Mouse (Mus musculus) NIH3T3 (cell line): ENCODE measurements around the gene Prkg1.
A peak's percentile ranks its signal among the peaks of the same experiment; 100 is the strongest.
"Not testable (repeated sequence)": the region's sequence is repeated elsewhere in the genome, so short reads cannot be mapped to it uniquely, and the experiment has no call there.

Experiments
- DNase-seq: peaks from one replicate; pipeline ENCODE4 v3.0.0-alpha.2; 2012; ENCODE audit warnings: low read depth

Gene Prkg1

GRCm38 (mm10) chr19:31426142-31426541 is 338.7 kb downstream of the Prkg1 start:
- no peak for DNase-seq

GRCm38 (mm10) chr19:31425199-31425598 is 339.6 kb downstream of the Prkg1 start:
- DNase-seq, result no peak

- DNase-seq, result no peak
Observed at GRCm38 (mm10) chr19:31424319-31424718, 340.5 kb downstream of the Prkg1 start.

- DNase-seq, result no peak
Observed at GRCm38 (mm10) chr19:31413571-31413970, 351.3 kb downstream of the Prkg1 start.

- no peak for DNase-seq
Observed at GRCm38 (mm10) chr19:31396096-31396495, 368.7 kb downstream of the Prkg1 start.

- peak; percentile 87 for DNase-seq
Observed at GRCm38 (mm10) chr19:31385353-31385752, 379.5 kb downstream of the Prkg1 start.

GRCm38 (mm10) chr19:31383881-31384280 is 381.0 kb downstream of the Prkg1 start:
- no peak for DNase-seq

- DNase-seq, result peak; percentile 75
Observed at GRCm38 (mm10) chr19:31370106-31370505, 394.7 kb downstream of the Prkg1 start.

GRCm38 (mm10) chr19:31369116-31369515 is 395.7 kb downstream of the Prkg1 start:
- DNase-seq, result no peak

- no peak for DNase-seq
Observed at GRCm38 (mm10) chr19:31362051-31362450, 402.8 kb downstream of the Prkg1 start.

GRCm38 (mm10) chr19:31361575-31361974 is 403.3 kb downstream of the Prkg1 start:
- DNase-seq, result no peak

GRCm38 (mm10) chr19:31361161-31361560 is 403.7 kb downstream of the Prkg1 start:
- DNase-seq, result peak; percentile 92

GRCm38 (mm10) chr19:31354959-31355358 is 409.9 kb downstream of the Prkg1 start:
- DNase-seq, result peak; percentile 92

GRCm38 (mm10) chr19:31352784-31353183 is 412.0 kb downstream of the Prkg1 start:
- not testable (repeated sequence) for DNase-seq

GRCm38 (mm10) chr19:31351796-31352195 is 413.0 kb downstream of the Prkg1 start:
- DNase-seq, result no peak

- peak; percentile 79 for DNase-seq
Observed at GRCm38 (mm10) chr19:31342150-31342549, 422.7 kb downstream of the Prkg1 start.

- DNase-seq, result peak; percentile 68
Observed at GRCm38 (mm10) chr19:31340898-31341297, 423.9 kb downstream of the Prkg1 start.

GRCm38 (mm10) chr19:31338355-31339101 is 426.3 kb downstream of the Prkg1 start:
- DNase-seq, result no peak

- no peak for DNase-seq
Observed at GRCm38 (mm10) chr19:31337863-31338217, 427.0 kb downstream of the Prkg1 start.

- DNase-seq, result no peak
Observed at GRCm38 (mm10) chr19:31337163-31337862, 427.5 kb downstream of the Prkg1 start.

- peak; percentile 50 for DNase-seq
Observed at GRCm38 (mm10) chr19:31336381-31336780, 428.5 kb downstream of the Prkg1 start.

GRCm38 (mm10) chr19:31329893-31330292 is 434.9 kb downstream of the Prkg1 start:
- no peak for DNase-seq

- DNase-seq, result no peak
Observed at GRCm38 (mm10) chr19:31304760-31305159, 460.1 kb downstream of the Prkg1 start.

GRCm38 (mm10) chr19:31291231-31291630 is 473.6 kb downstream of the Prkg1 start:
- DNase-seq, result no peak
